Mouse (Mus musculus) liver, embryonic 11.5 days (tissue): ENCODE measurements around the gene Snx29. TPM values are rescaled to one million over a fixed set of nuclear protein-coding genes. Genes with fewer than 3 reads are reported as not detected.

ENCODE experiments used
- ATAC-seq: fragments of 200-750 bp; cut with Nextera tagmentation; replicated peaks from 2 replicates; pipeline ENCODE4 v1.8.0; 2017; ENCODE audit warnings: moderate number of reproducible peaks, mild to moderate bottlenecking, moderate TSS enrichment, moderate library complexity; ENCODE audit not compliant: low FRiP score
- DNase-seq: peaks from one replicate; pipeline ENCODE4 v3.0.0-alpha.2; 2017; ENCODE audit warnings: low spot score
- H3K27ac ChIP-seq: fragments of 300-500 bp; sonication (generic); 2 replicates; pipeline ENCODE4 v1.5.1; 2014; ENCODE audit warnings: mild to moderate bottlenecking, low read depth, low read length, control low read depth
- H3K27me3 ChIP-seq: fragments of 300-500 bp; sonication (generic); replicated peaks from 2 replicates; pipeline ENCODE4 v1.6.1; 2014; ENCODE audit warnings: low read length, mixed read lengths; ENCODE audit not compliant: control insufficient read depth, insufficient read depth
- H3K36me3 ChIP-seq: fragments of 300-500 bp; sonication (generic); 2 replicates; pipeline ENCODE4 v1.6.1; 2014; ENCODE audit warnings: mild to moderate bottlenecking, low read length, moderate library complexity, mixed read lengths; ENCODE audit not compliant: control insufficient read depth, insufficient read depth
- H3K4me1 ChIP-seq: fragments of 300-500 bp; sonication (generic); replicated peaks from 2 replicates; pipeline ENCODE4 v1.6.1; 2014; ENCODE audit warnings: low read length, mixed read lengths; ENCODE audit not compliant: control insufficient read depth, insufficient read depth
- H3K4me2 ChIP-seq: fragments of 300-500 bp; sonication (generic); 2 replicates; pipeline ENCODE4 v1.6.1; 2014; ENCODE audit warnings: mild to moderate bottlenecking, control low read depth, moderate library complexity
- H3K4me3 ChIP-seq: fragments of 300-500 bp; sonication (generic); 2 replicates; pipeline ENCODE4 v1.5.1; 2014; ENCODE audit warnings: low read depth, low read length, control low read depth
- H3K9ac ChIP-seq: fragments of 300-500 bp; sonication (generic); 2 replicates; pipeline ENCODE4 v1.6.1; 2014; ENCODE audit warnings: low read depth, low read length, control low read depth
- H3K9me3 ChIP-seq: fragments of 300-500 bp; sonication (generic); 2 replicates; pipeline ENCODE4 v1.6.1; 2016; ENCODE audit warnings: low read length, inconsistent platforms, mixed read lengths; ENCODE audit not compliant: control insufficient read depth
- WGBS: fragments of 180-500 bp; shearing (Covaris S2); extraction: QIAGEN DNeasy Blood & Tissue Kit; methylation state at CpG from one replicate; pipeline ENCODE4 v1.1.7; 2014; 5-methylcytosine and 5-hydroxymethylcytosine counted together
- polyA plus RNA-seq: library from polyadenylated mRNA; unstranded; fragments of >200 nt; fragmentation: Nextera tagmentation; extraction: Ambion mirVana; gene quantifications from 2 replicates; pipeline ENCODE4 v1.2.1, GENCODE M21; 2014

Snx29 gene
- polyA plus RNA-seq, 1 experiment from 2014 or later: 5.1 TPM

DNA sequence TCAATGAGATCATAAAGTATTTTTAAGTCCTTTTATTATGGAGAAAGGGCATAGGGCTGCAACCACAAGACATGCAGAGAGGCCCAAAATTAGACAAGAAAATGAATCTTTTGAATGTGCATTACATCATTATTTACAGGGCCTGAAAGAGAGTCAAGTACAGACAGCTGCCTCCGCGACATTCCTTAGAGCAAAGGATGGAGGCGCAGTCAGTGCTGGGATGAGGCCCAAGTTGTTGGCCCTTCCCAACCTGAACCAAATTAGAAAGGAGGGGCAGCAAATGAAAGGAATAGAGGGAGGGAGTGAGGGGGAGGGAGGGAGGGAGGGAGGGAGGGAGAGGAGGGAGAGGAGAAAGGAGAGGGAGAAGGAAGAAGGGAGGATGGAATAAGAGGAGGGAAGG, 453.8 kb downstream of the Snx29 start:
- Histone ChIP-seq H3K9ac (no peak overlapping the region), H3K4me1 (no peaks in the 10 kb centered on the region; the same call in 1 of the 2 replicates), H3K9me3 (no peaks in the 10 kb centered on the region), H3K27me3 (no peaks in the 10 kb centered on the region), H3K4me3 (no peak overlapping the region), H3K4me2 (no peak overlapping the region), H3K27ac (no peak overlapping the region), H3K36me3 (no peaks in the 10 kb centered on the region)
- DNase-seq: no peak
- WGBS: 74% methylated on average over 3 of the region's 3 CpGs
- no peak for ATAC-seq

DNA sequence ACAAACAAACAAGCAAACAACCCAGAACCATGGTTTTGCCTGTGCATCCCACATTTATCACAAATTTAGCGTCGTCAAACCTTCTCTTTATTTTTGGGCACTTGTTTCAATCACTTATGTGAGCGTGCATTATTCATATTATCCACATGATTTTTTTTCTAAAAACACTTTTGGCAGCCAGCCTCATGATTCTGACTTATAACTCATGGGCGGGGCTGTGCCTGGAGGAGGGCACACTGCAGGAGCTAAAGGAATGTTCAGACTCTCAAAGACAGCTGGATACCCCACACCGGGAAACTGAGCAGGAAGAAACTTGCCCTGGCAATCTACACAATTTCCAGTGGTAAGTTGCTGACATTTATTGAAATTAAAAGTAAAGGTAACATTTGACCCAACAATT, 455.5 kb downstream of the Snx29 start:
- no peak overlapping the region for H3K9ac ChIP-seq
- H3K9me3 ChIP-seq: no peaks in the 10 kb centered on the region
- no peak overlapping the region for H3K4me3 ChIP-seq
- no peak overlapping the region for H3K4me2 ChIP-seq
- H3K27ac ChIP-seq: no peak overlapping the region
- H3K36me3 ChIP-seq: no peaks in the 10 kb centered on the region
- WGBS: 77% methylated on average over 5 of the region's 5 CpGs
- no peak for ATAC-seq
- no peaks in the 10 kb centered on the region for H3K27me3 ChIP-seq
- H3K4me1 ChIP-seq: peaks cover 6% of the 10 kb centered on the region; the same call in 1 of the 2 replicates
- DNase-seq: no peak

- 78% methylated on average over 9 of the region's 9 CpGs for WGBS
- H3K9me3 ChIP-seq: no peaks in the 10 kb centered on the region
- H3K4me3 ChIP-seq: no peak overlapping the region
- H3K27me3 ChIP-seq: no peaks in the 10 kb centered on the region
- peaks cover 6% of the 10 kb centered on the region; the same call in 1 of the 2 replicates for H3K4me1 ChIP-seq
- no peak overlapping the region for H3K4me2 ChIP-seq
- no peaks in the 10 kb centered on the region for H3K36me3 ChIP-seq
- ATAC-seq (no peak), DNase-seq (no peak)
- H3K27ac ChIP-seq: no peak overlapping the region
- H3K9ac ChIP-seq: no peak overlapping the region
Observed at GRCm38 (mm10) chr16:11778715-11779460, 456.2 kb downstream of the Snx29 start.

DNA sequence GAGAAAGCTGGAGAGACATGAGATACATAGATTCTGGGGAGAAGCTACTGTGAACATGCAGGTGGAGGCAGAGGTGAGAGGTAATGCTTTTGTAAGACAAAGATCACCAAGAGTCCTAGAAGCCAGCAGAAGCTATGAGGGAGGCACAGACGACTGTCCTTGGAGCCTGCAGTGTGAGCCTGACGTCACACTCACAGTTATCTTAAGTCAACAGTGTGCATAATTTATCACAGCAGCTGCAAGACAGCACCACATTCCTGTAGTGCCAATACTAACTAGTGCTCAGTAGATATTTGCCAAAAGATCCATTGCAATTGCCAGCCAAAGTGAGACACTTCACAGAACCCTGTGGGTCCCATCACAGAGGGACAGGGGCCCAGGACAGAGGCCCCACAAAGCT, 459.4 kb downstream of the Snx29 start:
- Histone ChIP-seq H3K4me1 (0 out of 2 replicates have a peak, but pooled peaks cover 6% of the 10 kb centered on the region), H3K9ac (no peak overlapping the region), H3K27ac (no peak overlapping the region), H3K4me2 (no peak overlapping the region), H3K27me3 (no peaks in the 10 kb centered on the region), H3K9me3 (no peaks in the 10 kb centered on the region), H3K4me3 (no peak overlapping the region), H3K36me3 (no peaks in the 10 kb centered on the region)
- no peak for DNase-seq
- peak; percentile 86 for ATAC-seq
- 5% methylated on average over 2 of the region's 2 CpGs for WGBS

DNA sequence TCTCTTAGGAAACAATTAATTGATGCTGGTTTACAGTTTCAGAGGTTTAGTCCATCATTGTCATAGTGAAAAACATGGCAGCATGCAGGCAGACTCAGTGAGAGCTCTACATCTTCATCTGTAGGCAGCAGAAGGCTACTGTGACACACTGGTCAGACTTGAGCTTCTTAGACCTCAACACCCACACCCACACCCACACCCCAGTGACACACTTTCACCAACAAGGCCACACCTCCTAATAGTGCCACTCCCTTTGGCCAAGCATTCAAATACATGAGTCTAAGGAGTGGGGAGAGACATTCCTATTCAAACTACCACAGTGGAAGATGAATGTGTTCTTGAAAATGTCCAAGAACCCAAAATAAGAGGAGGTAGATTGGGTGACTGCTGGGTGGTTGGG, 460.6 kb downstream of the Snx29 start:
- H3K4me1 ChIP-seq: 0 out of 2 replicates have a peak, but pooled peaks cover 6% of the 10 kb centered on the region
- no peaks in the 10 kb centered on the region for H3K9me3 ChIP-seq
- H3K4me3 ChIP-seq: no peak overlapping the region
- H3K27me3 ChIP-seq: no peaks in the 10 kb centered on the region
- H3K9ac ChIP-seq: no peak overlapping the region
- H3K36me3 ChIP-seq: no peaks in the 10 kb centered on the region
- H3K4me2 ChIP-seq: no peak overlapping the region
- no peak for DNase-seq
- H3K27ac ChIP-seq: no peak overlapping the region
- ATAC-seq: no peak

GRCm38 (mm10) chr16:11784354-11784753, 461.6 kb downstream of the Snx29 start:
- 57% methylated on average over 4 of the region's 4 CpGs for WGBS
- Histone ChIP-seq H3K9me3 (no peaks in the 10 kb centered on the region), H3K9ac (no peak overlapping the region), H3K4me3 (no peak overlapping the region), H3K27ac (no peak overlapping the region), H3K4me1 (0 out of 2 replicates have a peak, but pooled peaks cover 6% of the 10 kb centered on the region), H3K4me2 (no peak overlapping the region), H3K36me3 (no peaks in the 10 kb centered on the region), H3K27me3 (no peaks in the 10 kb centered on the region)
- ATAC-seq (no peak), DNase-seq (no peak)

DNA sequence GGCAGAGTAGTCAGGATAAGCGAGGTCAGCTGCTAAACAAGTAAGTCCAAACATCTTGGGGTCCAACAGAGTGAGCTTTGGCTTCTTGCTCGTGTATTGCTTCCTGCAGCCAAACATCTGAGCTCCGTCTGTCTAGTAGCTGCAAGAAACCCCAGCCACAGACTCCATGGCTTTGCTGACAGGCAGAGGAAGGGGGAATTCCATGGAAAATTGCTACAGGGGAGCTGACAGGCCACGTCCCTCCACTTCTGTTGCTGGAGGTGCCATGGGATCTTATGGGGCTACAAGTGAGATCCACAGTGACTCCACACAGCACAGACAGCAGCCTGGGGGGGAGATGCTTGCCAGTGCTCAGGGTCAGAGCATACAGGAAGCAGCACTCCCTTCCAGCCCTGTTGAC, 463.1 kb downstream of the Snx29 start:
- ATAC-seq: no peak
- 70% methylated on average over 4 of the region's 4 CpGs for WGBS

GRCm38 (mm10) chr16:11790476-11790875, 467.8 kb downstream of the Snx29 start:
- H3K4me2 ChIP-seq: no peak overlapping the region
- no peaks in the 10 kb centered on the region for H3K4me1 ChIP-seq
- DNase-seq (no peak), ATAC-seq (no peak)
- no peak overlapping the region for H3K4me3 ChIP-seq
- H3K36me3 ChIP-seq: no peaks in the 10 kb centered on the region
- H3K27me3 ChIP-seq: no peaks in the 10 kb centered on the region
- H3K9me3 ChIP-seq: 0 out of 2 replicates have a peak, but pooled peaks cover 3% of the 10 kb centered on the region
- H3K27ac ChIP-seq: no peak overlapping the region
- 89% methylated on average over 3 of the region's 3 CpGs for WGBS
- no peak overlapping the region for H3K9ac ChIP-seq

More for the DNA sequence above, 463.1 kb downstream of the Snx29 start:
- Histone ChIP-seq H3K9ac (no peak overlapping the region), H3K27ac (no peak overlapping the region), H3K36me3 (no peaks in the 10 kb centered on the region), H3K27me3 (no peaks in the 10 kb centered on the region), H3K4me2 (no peak overlapping the region), H3K9me3 (no peaks in the 10 kb centered on the region), H3K4me1 (0 out of 2 replicates have a peak, but pooled peaks cover 6% of the 10 kb centered on the region), H3K4me3 (no peak overlapping the region)
- DNase-seq: no peak

GRCm38 (mm10) chr16:11793391-11793790, 470.7 kb downstream of the Snx29 start:
- Histone ChIP-seq H3K27me3 (no peaks in the 10 kb centered on the region), H3K36me3 (no peaks in the 10 kb centered on the region), H3K4me1 (peaks cover 3% of the 10 kb centered on the region; the same call in 1 of the 2 replicates), H3K9ac (no peak overlapping the region), H3K27ac (no peak overlapping the region), H3K4me2 (no peak overlapping the region), H3K4me3 (no peak overlapping the region), H3K9me3 (0 out of 2 replicates have a peak, but pooled peaks cover 3% of the 10 kb centered on the region)
- WGBS: 42% methylated on average over 2 of the region's 2 CpGs
- ATAC-seq: no peak
- no peak for DNase-seq
